Mouse (Mus musculus): ENCODE measurements around the gene Emsy.

DNA sequence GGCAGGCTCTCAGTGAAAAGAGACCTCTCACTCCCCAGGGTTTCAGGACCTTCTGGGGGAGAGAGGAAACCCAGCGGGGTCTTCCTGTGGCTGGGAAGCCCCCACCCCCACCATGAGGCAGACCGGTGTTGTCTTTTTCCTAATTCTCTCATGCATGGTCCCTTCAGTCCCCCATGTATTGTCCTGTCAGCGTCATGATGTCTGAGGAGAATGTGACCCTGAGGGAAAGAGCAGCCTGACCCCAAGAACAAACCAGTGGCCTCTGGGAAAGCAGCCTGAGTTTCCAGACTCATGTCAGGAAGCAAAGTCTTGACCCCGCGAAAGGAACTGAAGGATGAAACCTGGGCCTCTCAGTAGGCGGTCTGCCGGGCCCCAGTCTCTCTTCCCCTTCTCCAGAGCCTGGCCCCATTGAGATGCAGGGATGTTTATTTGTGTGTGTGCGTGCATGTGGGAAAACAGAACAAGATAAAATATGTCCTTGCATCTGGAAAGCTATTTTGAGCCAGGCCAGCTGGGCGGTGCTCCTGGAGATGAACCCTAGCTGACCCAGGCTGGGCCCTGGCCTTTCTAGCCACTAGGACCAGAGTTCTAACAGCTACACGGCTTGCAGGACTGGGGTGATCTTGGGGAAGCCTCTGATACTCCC lies 84.2 kb downstream of the Emsy start:
- TF ChIP-seq CTCF (IDR thresholded peaks at IDR 0.05; ENCODE audit: low read depth) (no peak), EP300 (IDR thresholded peaks at IDR 0.05; ENCODE audit: low read depth) (peak; percentile 65; the same call in 1 of the 2 replicates)
